Mouse (Mus musculus) lung, postnatal 10 days (tissue): ENCODE data around the gene Tmem174.
A peak's percentile ranks its signal among the peaks of the same experiment; 100 is the strongest.

Experiments used
- DNase-seq: peaks from one replicate; pipeline ENCODE4 v3.0.0; 2021

The Tmem174 gene

GRCm38 (mm10) chr13:98637145-98637544 lies at the start of gene Tmem174:
TSS of gene Tmem174 (minus strand) at chr13:98637410.
- DNase-seq: no peak

GRCm38 (mm10) chr13:98684144-98684900 lies 47.1 kb upstream of the Tmem174 start:
- DNase-seq: no peak

- DNase-seq: no peak
Measured at GRCm38 (mm10) chr13:98683412-98683811, 46.2 kb upstream of the Tmem174 start.

- no peak for DNase-seq
Measured at GRCm38 (mm10) chr13:98680470-98681060, 43.4 kb upstream of the Tmem174 start.

- DNase-seq: no peak
Measured at GRCm38 (mm10) chr13:98679631-98680041, 42.4 kb upstream of the Tmem174 start.

- no peak for DNase-seq
Measured at GRCm38 (mm10) chr13:98679230-98679629, 42.0 kb upstream of the Tmem174 start.

GRCm38 (mm10) chr13:98673922-98674321 lies 36.7 kb upstream of the Tmem174 start:
- no peak for DNase-seq

GRCm38 (mm10) chr13:98669296-98669695 lies 32.1 kb upstream of the Tmem174 start:
- no peak for DNase-seq

GRCm38 (mm10) chr13:98667316-98667715 lies 30.1 kb upstream of the Tmem174 start:
- DNase-seq: no peak

- peak; percentile 67 for DNase-seq
Measured at GRCm38 (mm10) chr13:98665240-98665639, 28.0 kb upstream of the Tmem174 start.

- no peak for DNase-seq
Measured at GRCm38 (mm10) chr13:98662173-98662675, 25.0 kb upstream of the Tmem174 start.

GRCm38 (mm10) chr13:98656034-98656471 lies 18.8 kb upstream of the Tmem174 start:
- DNase-seq: no peak

GRCm38 (mm10) chr13:98655346-98655745 lies 18.1 kb upstream of the Tmem174 start:
- peak; percentile 63 for DNase-seq

GRCm38 (mm10) chr13:98654129-98654939 lies 17.1 kb upstream of the Tmem174 start:
- peak; percentile 76 for DNase-seq

GRCm38 (mm10) chr13:98652194-98652593 lies 15.0 kb upstream of the Tmem174 start:
- DNase-seq: no peak

GRCm38 (mm10) chr13:98651228-98651977 lies 14.2 kb upstream of the Tmem174 start:
- peak; percentile 29 for DNase-seq

- peak; percentile 32 for DNase-seq
Measured at GRCm38 (mm10) chr13:98647775-98648568, 10.8 kb upstream of the Tmem174 start.

GRCm38 (mm10) chr13:98638507-98639166 lies 1.4 kb upstream of the Tmem174 start:
- DNase-seq: no peak

GRCm38 (mm10) chr13:98636571-98636970 lies 639 bp downstream of the Tmem174 start:
- DNase-seq: no peak

GRCm38 (mm10) chr13:98633641-98634484 lies 3.3 kb downstream of the Tmem174 start:
- no peak for DNase-seq
